Mouse (Mus musculus): ENCODE measurements around the gene Kirrel2. TPM values are rescaled to one million over a fixed set of nuclear protein-coding genes. Genes with fewer than 3 reads are reported as not detected.

Kirrel2 gene
- total RNA-seq, 2 experiments from 2014 or later, result not detected

DNA sequence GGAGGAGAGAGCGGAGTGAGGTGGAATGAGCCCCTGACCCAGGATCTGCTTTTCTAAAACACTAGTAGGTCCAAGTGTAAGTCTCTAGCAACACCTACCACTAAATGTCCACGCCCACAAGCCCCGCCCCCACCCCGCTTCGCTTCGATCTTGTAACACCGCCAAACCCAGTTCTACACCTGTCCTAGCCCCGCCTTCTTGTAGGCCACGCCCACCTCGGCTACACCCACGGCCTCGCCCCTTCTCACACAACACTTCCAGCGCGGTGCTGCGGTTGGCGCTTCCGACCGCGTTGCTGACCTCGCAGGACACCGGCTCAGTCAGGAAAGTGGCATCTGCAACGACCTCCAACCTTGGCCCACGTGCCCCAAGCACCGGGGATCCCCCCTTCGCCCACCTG, 3.7 kb downstream of the Kirrel2 start:
- 0 out of 2 replicates have a peak, but pooled peaks have one; percentile 35 for ATAC-seq (replicated peaks; ENCODE audit: low FRiP score, poor library complexity, severe bottlenecking)

DNA sequence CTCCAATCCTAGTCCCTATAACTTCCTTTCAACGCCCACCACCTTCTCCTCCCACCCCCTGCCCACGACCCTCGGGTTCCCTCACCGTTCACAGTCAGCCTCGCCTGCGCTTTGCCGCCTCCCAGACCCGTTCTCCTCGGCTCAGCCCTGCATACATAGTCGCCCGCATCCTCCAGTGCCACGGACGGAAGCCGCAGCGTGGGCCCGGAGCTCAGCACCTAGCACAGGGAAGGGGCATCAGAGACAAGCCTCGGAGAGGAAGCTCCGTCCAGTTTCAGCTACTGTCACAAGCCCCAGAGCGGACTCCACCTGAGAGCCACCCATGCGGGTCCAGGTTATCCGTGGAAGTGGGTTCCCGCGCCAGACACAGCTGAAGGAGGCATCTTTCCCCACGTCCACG, 4.2 kb downstream of the Kirrel2 start:
- no peak for ATAC-seq (replicated peaks; ENCODE audit: low FRiP score, poor library complexity, severe bottlenecking)

DNA sequence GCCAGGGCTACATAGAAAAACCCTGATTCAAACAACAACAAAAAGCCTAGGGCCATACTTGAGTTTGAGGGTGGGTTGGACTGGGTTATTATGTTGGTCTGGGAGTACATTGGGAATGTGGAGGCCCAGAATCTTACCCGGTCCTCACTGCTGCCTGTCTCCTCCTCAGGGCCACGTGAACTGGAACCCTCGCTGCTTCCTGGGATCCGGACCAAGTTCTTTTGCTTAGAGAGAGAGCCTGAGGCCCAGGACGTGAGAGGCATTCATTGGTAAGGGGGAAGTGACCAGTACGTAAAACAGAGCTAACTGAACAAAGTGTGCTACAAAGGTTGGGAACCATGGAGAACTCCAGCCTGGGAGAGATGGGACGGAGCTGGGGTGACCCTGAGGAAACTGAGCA, 7.2 kb downstream of the Kirrel2 start:
- ATAC-seq (replicated peaks; ENCODE audit: low FRiP score, poor library complexity, severe bottlenecking), result no peak

- no peak for ATAC-seq (replicated peaks; ENCODE audit: low FRiP score, poor library complexity, severe bottlenecking)
Measured at GRCm38 (mm10) chr7:30444971-30445751, 12.3 kb downstream of the Kirrel2 start, which contains the start of gene Aplp1. Aplp1 (minus strand) TSS chr7:30445535.

- no peak for ATAC-seq (replicated peaks; ENCODE audit: low FRiP score, poor library complexity, severe bottlenecking)
Measured at GRCm38 (mm10) chr7:30444154-30444970, 13.1 kb downstream of the Kirrel2 start.

- ATAC-seq (replicated peaks; ENCODE audit: low FRiP score, poor library complexity, severe bottlenecking), result no peak
Measured at GRCm38 (mm10) chr7:30443696-30444095, 13.8 kb downstream of the Kirrel2 start.

DNA sequence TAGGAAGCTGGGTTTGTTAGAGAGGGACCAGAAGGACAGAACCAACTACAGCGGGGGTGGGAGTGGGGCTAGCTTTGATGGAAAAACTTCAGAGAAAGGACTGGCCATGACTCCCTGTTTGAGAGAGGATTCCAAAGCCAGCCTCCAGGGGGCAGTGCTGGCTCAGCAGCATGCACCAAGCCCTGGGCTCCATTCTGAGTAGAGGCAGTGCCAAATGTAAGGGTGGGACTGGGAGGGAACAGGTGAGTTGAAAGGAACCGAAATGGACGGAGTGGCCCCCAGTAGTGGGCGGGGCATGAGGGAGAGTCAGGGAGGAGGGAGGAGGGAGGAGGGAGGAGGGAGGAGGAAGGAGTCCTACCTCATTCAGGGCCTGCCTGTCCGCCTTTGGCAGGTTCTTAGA, 16.8 kb downstream of the Kirrel2 start:
- peak; percentile 57 for ATAC-seq (replicated peaks; ENCODE audit: low FRiP score, poor library complexity, severe bottlenecking)

- no peak for ATAC-seq (replicated peaks; ENCODE audit: low FRiP score, poor library complexity, severe bottlenecking)
Measured at GRCm38 (mm10) chr7:30439734-30440133, 17.8 kb downstream of the Kirrel2 start.

- ATAC-seq (replicated peaks; ENCODE audit: low FRiP score, poor library complexity, severe bottlenecking), result no peak
Measured at GRCm38 (mm10) chr7:30436879-30437278, 20.6 kb downstream of the Kirrel2 start.

DNA sequence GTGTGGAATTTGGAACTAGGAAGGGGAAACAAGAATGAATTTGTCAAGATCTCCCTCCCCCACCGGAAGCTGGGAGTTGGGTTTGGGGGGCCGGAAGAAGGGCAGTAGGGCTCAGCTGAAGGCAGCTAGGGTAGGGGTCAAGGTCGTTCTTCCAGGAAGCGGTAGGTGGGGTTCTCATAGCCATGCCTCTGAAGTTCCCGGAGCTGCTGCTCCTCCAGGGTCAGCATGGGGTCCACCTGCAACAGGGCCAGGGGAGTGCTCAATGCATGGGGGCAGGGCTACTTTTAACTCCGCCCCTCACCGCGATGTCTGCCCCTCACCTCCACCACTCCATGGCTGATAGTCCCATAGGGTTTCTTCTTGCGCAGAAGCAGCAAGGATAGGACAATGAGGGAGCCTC, 22.3 kb downstream of the Kirrel2 start:
- ATAC-seq (replicated peaks; ENCODE audit: low FRiP score, poor library complexity, severe bottlenecking), result no peak

GRCm38 (mm10) chr7:30434701-30435100, 22.8 kb downstream of the Kirrel2 start:
- no peak for ATAC-seq (replicated peaks; ENCODE audit: low FRiP score, poor library complexity, severe bottlenecking)

DNA sequence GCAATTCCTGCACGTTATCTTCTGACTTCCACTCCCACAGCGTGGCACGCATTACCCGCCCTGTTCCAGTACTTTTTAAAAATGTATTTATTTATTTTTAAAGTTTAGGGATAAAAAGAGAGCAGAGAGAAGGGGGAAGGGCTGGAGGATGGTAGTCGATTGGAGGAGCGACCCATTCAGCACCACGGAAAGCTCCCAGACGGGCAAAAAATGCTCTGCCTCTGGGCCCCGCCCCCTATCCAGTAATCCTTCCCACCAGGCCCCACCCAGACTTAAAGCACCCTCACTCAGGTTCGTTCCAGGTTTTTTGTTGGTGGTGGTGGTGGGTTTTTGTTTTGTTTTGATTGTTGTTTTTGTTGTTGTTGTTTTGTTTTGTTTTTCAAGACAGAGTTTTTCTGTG, 23.3 kb downstream of the Kirrel2 start:
- ATAC-seq (replicated peaks; ENCODE audit: low FRiP score, poor library complexity, severe bottlenecking), result no peak

DNA sequence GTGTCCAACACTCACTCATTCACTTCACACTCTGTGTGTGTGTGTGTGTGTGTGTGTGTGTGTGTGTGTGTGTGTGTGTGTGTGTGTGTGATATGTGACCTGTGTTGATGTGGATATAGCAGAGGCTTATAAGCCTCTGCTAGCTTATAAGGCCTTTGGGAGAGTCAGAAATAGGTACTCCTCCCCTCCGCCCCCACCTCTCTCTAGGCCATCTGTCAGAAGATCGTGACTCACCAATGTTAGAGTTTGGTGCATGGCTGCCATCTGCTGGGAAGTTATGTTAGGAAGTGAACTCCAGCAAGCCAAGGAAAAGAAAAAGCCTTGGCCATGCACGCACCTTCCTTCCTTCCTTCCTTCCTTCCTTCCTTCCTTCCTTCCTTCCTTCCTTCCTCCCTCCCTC, 25.7 kb downstream of the Kirrel2 start:
- ATAC-seq (replicated peaks; ENCODE audit: low FRiP score, poor library complexity, severe bottlenecking), result no peak

DNA sequence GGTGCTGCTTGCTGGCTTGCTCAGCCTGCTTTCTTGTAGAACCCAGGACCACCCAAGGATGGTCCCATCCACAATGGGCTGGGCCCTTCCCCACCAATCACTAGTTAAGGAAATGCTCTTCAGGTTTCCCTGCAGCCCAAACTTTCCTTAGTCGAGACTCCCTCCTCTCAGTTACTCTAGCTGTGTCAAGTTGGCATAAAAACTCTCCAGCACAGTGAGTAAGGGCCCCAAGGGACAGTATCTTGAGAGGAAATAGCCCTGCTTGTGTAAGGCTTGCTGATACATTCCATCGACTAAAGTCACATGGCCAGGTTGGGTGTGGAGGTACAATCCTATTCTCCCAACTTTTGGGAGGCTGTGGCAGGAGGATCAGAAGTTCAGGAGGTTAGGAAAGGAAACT, 27.3 kb downstream of the Kirrel2 start:
- no peak for ATAC-seq (replicated peaks; ENCODE audit: low FRiP score, poor library complexity, severe bottlenecking)

DNA sequence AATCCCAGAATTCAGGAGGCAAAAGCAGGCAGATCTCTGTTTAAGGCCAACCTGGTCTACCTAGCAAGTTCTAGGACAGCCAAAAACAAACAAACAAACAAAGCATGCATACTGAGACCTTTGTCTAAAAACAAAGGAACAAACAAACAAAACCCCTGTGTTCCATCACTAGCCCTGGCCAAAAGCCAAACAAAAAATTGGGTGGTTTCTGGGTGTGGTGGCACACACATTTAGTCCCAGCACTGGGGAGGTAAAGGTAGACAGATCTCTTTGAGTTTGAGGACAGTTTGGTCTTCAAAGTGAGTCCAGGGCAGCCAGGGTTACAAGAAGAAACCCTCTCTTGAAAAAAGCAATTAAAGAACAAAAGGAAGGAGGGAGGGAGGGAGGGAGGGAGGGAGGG, 28.2 kb downstream of the Kirrel2 start:
- no peak for ATAC-seq (replicated peaks; ENCODE audit: low FRiP score, poor library complexity, severe bottlenecking)

DNA sequence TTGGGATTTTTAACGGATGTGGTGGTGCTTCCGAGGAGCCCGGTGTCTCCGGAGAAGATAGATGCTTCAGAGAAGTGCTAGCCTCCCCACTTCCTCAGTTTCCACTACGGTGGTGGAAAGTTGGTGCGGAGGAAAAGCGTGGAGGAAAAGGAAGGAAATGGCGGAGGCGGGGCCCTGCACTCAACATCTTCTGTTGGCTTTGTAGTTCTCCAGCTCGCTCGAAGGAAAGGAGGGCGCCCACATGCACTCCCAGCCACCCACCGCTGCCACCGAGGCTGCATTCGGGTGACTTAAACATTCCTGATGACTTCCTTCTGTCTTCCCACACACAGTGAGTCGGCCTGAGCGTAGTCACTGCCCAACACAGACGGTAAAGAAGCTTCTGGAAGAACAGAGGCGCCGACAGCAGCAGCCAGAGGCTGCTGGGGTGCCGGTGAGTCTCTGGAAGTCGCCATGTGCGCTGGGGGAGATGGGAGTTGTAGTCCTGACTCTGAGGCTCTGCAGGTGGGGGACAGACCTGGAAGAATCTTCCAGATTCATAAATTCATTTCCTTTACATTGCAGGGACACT, 34.3 kb downstream of the Kirrel2 start:
- ATAC-seq (replicated peaks; ENCODE audit: low FRiP score, poor library complexity, severe bottlenecking), result no peak

- ATAC-seq (replicated peaks; ENCODE audit: low FRiP score, poor library complexity, severe bottlenecking), result no peak
Measured at GRCm38 (mm10) chr7:30422560-30422959, 34.9 kb downstream of the Kirrel2 start.

GRCm38 (mm10) chr7:30421890-30422435, 35.5 kb downstream of the Kirrel2 start:
- peak; percentile 59 for ATAC-seq (replicated peaks; ENCODE audit: low FRiP score, poor library complexity, severe bottlenecking)

DNA sequence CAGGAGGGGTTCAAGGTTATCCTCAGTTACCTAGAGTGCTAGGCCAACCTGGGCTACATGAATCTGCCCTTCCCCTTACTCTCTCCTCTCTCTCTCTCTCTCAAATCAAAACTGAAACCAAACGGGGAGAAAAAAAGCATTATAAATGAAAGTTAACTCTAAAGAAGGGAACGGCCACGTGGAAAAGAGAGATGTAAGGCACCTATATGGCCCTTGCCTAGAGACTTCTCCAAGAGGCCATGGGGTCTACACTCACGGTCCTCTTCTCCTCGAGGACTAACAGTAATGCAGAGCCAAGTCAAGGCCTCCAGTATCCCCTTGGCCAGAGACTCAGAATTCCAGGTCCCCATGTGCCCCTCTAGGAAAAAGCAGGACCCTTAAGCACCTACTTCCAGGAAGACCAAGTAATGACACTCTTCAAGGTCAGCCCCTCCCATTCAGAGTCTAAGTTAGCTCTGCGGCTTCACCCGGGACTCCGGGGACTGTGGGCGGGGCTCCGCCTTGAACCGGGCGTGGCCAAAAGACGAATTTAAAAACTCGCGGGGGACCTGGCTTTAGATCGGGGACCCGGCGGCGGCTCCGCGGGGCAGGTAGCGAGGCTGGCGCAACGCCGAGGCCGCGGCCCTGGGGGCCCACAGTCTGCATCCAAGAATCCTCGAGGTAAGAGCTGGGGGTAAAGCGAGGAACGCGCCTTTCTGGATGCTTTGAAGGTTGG, 36.2 kb downstream of the Kirrel2 start, which contains the start of gene Nfkbid:
Gene Nfkbid (plus strand): TSS at position 558 of the 715 bp plus-strand sequence.
- ATAC-seq (replicated peaks; ENCODE audit: low FRiP score, poor library complexity, severe bottlenecking), result peak; percentile 70

DNA sequence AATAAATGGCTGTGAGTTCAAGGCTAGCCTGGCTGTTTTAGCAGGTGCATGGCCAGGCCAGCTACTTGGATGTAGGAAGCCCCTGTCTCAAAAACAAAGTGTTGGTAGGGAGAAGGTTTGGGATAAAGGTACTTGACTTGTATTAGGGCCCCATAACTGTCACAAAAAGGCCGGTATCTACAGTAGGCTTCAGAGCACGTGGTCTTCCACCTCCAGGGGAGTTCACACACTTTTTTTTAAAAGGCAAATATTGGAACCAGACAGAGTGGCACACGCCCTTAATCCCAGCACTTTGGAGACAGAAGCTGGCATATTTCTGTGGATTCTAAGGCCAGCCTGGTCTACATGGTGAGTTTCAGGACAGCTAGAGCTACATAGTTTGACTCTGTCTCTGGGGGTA, 36.8 kb downstream of the Kirrel2 start:
- ATAC-seq (replicated peaks; ENCODE audit: low FRiP score, poor library complexity, severe bottlenecking), result no peak
